Mouse (Mus musculus): Measurements from ENCODE around the gene Sdk2. TPM values are rescaled to one million over a fixed set of nuclear protein-coding genes. Genes with fewer than 3 reads are reported as not detected.
A peak's percentile ranks its signal among the peaks of the same experiment; 100 is the strongest.

Gene Sdk2
- polyA plus RNA-seq, 1 experiment from 2014 or later = 3.0 TPM

DNA sequence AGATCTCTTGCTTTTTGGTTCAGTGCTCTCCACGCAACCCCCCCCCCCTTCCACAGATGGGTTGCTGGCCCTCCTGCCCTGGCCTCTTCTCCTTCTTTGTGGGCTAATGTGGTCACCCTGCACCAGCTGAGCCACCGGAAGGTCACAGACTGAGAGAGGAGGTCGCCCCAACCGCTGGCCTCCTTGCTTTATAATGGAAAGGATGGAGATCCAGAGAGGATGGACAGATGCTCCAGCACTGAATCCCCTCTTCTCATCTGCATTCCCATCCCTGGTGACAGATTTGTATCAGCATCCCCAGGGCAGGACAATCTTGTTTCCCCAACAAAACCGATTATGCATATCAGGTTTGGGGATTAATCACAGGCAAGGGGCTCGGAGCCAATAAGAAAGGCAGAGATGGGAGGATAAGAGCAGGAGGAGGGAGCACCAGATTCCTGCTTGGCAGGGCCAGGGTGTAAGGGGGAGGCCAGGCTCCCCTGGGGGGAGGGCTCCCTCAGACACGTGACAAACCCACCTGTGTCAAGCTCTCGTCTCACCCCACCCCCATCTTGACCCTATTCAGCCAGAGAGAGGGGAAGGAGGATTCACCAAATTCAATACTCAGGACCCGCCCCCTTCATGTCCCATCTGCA lies 124.6 kb downstream of the Sdk2 start:
- no peak for ATAC-seq
- whole genome bisulfite sequencing = 33% methylated on average over 9 of the region's 9 CpGs
- H3K9ac ChIP-seq (ENCODE audit: low read depth, low read length) = no peak overlapping the region

GRCm38 (mm10) chr11:113933678-113934077 lies 133.2 kb downstream of the Sdk2 start:
- no peak overlapping the region for H3K9ac ChIP-seq (ENCODE audit: low read depth, low read length)
- no peaks in the 10 kb centered on the region for H3K9me3 ChIP-seq (replicated peaks; ENCODE audit: control insufficient read depth, low read length, poor library complexity, severe bottlenecking)
- H3K27ac ChIP-seq (ENCODE audit: low read length) = no peak overlapping the region
- WGBS = 49% methylated on average over 9 of the region's 9 CpGs
- no peak overlapping the region for H3K4me3 ChIP-seq (ENCODE audit: low read depth, low read length)
- no peak for ATAC-seq
- H3K4me2 ChIP-seq (ENCODE audit: low read length) = no peak overlapping the region
- H3K4me1 ChIP-seq (ENCODE audit: control insufficient read depth, insufficient read depth, low read length) = peaks cover 18% of the 10 kb centered on the region
- no peaks in the 10 kb centered on the region for H3K36me3 ChIP-seq (ENCODE audit: control insufficient read depth, insufficient read depth, low read length)
- H3K27me3 ChIP-seq (ENCODE audit: control insufficient read depth, insufficient read depth, low read depth, low read length) = no peaks in the 10 kb centered on the region

More for the DNA sequence above, 124.6 kb downstream of the Sdk2 start:
- Histone ChIP-seq H3K9me3 (replicated peaks; ENCODE audit: control insufficient read depth, low read length, poor library complexity, severe bottlenecking) (no peaks in the 10 kb centered on the region), H3K4me2 (ENCODE audit: low read length) (no peak overlapping the region), H3K4me3 (ENCODE audit: low read depth, low read length) (no peak overlapping the region), H3K27ac (ENCODE audit: low read length) (no peak overlapping the region), H3K27me3 (ENCODE audit: control insufficient read depth, insufficient read depth, low read depth, low read length) (no peaks in the 10 kb centered on the region), H3K36me3 (ENCODE audit: control insufficient read depth, insufficient read depth, low read length) (no peaks in the 10 kb centered on the region), H3K4me1 (ENCODE audit: control insufficient read depth, insufficient read depth, low read length) (peaks cover 2% of the 10 kb centered on the region; the same call in 1 of the 2 replicates)

DNA sequence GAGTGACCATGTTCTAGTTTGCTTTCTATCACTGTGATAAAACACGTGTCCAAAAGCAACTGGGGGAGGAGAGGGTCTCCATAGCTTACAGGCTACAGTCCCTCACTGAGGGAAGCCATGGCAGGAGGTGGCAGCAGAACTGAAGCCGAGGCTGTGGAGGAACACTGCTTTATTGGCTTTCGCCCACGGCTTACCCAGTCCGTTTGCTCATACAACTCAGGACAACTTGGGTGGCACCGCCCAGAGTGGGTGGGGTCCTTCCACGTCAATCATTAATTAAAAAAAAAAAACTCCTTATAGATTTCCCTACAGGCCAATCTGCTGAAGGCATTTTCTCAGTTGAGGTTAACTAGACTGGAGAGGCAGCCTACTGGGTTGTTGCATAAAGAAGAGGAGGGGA lies 133.9 kb downstream of the Sdk2 start:
- Histone ChIP-seq H3K9ac (ENCODE audit: low read depth, low read length) (no peak overlapping the region), H3K4me3 (ENCODE audit: low read depth, low read length) (no peak overlapping the region), H3K27ac (ENCODE audit: low read length) (no peak overlapping the region), H3K4me2 (ENCODE audit: low read length) (no peak overlapping the region), H3K27me3 (ENCODE audit: control insufficient read depth, insufficient read depth, low read depth, low read length) (no peaks in the 10 kb centered on the region), H3K9me3 (replicated peaks; ENCODE audit: control insufficient read depth, low read length, poor library complexity, severe bottlenecking) (no peaks in the 10 kb centered on the region), H3K36me3 (ENCODE audit: control insufficient read depth, insufficient read depth, low read length) (no peaks in the 10 kb centered on the region), H3K4me1 (ENCODE audit: control insufficient read depth, insufficient read depth, low read length) (peaks cover 21% of the 10 kb centered on the region)
- ATAC-seq = no peak
- WGBS = 68% methylated on average over 7 of the region's 7 CpGs

DNA sequence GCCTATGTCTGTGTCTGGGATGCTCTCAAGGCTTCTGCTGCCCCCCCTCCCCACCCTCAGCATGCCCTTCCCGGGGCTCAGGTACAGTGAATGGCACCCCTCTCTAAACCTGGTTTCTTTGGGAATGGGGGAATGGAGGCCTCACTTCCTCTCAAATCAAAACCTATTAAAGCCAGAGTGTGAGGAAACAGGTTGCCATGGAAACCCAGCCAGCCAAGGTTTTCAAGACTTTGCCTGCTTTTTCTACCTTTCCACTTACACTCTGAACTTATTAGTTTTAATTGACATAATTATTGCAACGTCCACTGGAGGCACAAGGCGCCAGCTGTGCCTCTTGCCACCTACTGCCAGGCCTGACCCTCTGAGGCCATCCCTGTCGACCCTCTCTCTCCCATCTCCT lies 135.1 kb downstream of the Sdk2 start:
- Histone ChIP-seq H3K4me1 (ENCODE audit: control insufficient read depth, insufficient read depth, low read length) (peaks cover 23% of the 10 kb centered on the region), H3K4me3 (ENCODE audit: low read depth, low read length) (no peak overlapping the region), H3K9ac (ENCODE audit: low read depth, low read length) (no peak overlapping the region; the same call in 1 of the 2 replicates), H3K36me3 (ENCODE audit: control insufficient read depth, insufficient read depth, low read length) (no peaks in the 10 kb centered on the region), H3K27me3 (ENCODE audit: control insufficient read depth, insufficient read depth, low read depth, low read length) (no peaks in the 10 kb centered on the region), H3K27ac (ENCODE audit: low read length) (peak overlapping the region; percentile 65), H3K9me3 (replicated peaks; ENCODE audit: control insufficient read depth, low read length, poor library complexity, severe bottlenecking) (no peaks in the 10 kb centered on the region), H3K4me2 (ENCODE audit: low read length) (no peak overlapping the region)
- no peak; the same call in 1 of the 2 replicates for ATAC-seq
- 32% methylated on average over 4 of the region's 4 CpGs for WGBS

GRCm38 (mm10) chr11:113930112-113930511 lies 136.7 kb downstream of the Sdk2 start:
- no peaks in the 10 kb centered on the region for H3K9me3 ChIP-seq (replicated peaks; ENCODE audit: control insufficient read depth, low read length, poor library complexity, severe bottlenecking)
- H3K27ac ChIP-seq (ENCODE audit: low read length) = no peak overlapping the region
- WGBS = 56% methylated on average over 11 of the region's 11 CpGs
- peaks cover 23% of the 10 kb centered on the region for H3K4me1 ChIP-seq (ENCODE audit: control insufficient read depth, insufficient read depth, low read length)
- H3K4me2 ChIP-seq (ENCODE audit: low read length) = no peak overlapping the region
- no peak overlapping the region for H3K9ac ChIP-seq (ENCODE audit: low read depth, low read length)
- H3K27me3 ChIP-seq (ENCODE audit: control insufficient read depth, insufficient read depth, low read depth, low read length) = no peaks in the 10 kb centered on the region
- no peak overlapping the region for H3K4me3 ChIP-seq (ENCODE audit: low read depth, low read length)
- H3K36me3 ChIP-seq (ENCODE audit: control insufficient read depth, insufficient read depth, low read length) = no peaks in the 10 kb centered on the region
- ATAC-seq = no peak

GRCm38 (mm10) chr11:113928831-113929230 lies 138.0 kb downstream of the Sdk2 start:
- no peak overlapping the region for H3K4me3 ChIP-seq (ENCODE audit: low read depth, low read length)
- H3K4me2 ChIP-seq (ENCODE audit: low read length) = no peak overlapping the region
- 45% methylated on average over 2 of the region's 2 CpGs for WGBS
- H3K4me1 ChIP-seq (ENCODE audit: control insufficient read depth, insufficient read depth, low read length) = peaks cover 23% of the 10 kb centered on the region
- H3K9me3 ChIP-seq (replicated peaks; ENCODE audit: control insufficient read depth, low read length, poor library complexity, severe bottlenecking) = no peaks in the 10 kb centered on the region
- ATAC-seq = no peak
- H3K27me3 ChIP-seq (ENCODE audit: control insufficient read depth, insufficient read depth, low read depth, low read length) = no peaks in the 10 kb centered on the region
- no peak overlapping the region for H3K27ac ChIP-seq (ENCODE audit: low read length)
- no peak overlapping the region for H3K9ac ChIP-seq (ENCODE audit: low read depth, low read length)
- H3K36me3 ChIP-seq (ENCODE audit: control insufficient read depth, insufficient read depth, low read length) = no peaks in the 10 kb centered on the region

- Histone ChIP-seq H3K27ac (ENCODE audit: low read length) (no peak overlapping the region), H3K4me3 (ENCODE audit: low read depth, low read length) (no peak overlapping the region), H3K9ac (ENCODE audit: low read depth, low read length) (no peak overlapping the region), H3K9me3 (replicated peaks; ENCODE audit: control insufficient read depth, low read length, poor library complexity, severe bottlenecking) (no peaks in the 10 kb centered on the region), H3K27me3 (ENCODE audit: control insufficient read depth, insufficient read depth, low read depth, low read length) (no peaks in the 10 kb centered on the region), H3K36me3 (ENCODE audit: control insufficient read depth, insufficient read depth, low read length) (no peaks in the 10 kb centered on the region), H3K4me2 (ENCODE audit: low read length) (no peak overlapping the region), H3K4me1 (ENCODE audit: control insufficient read depth, insufficient read depth, low read length) (peaks cover 21% of the 10 kb centered on the region)
- WGBS = 50% methylated on average over 9 of the region's 9 CpGs
- no peak for ATAC-seq
These were observed 138.6 kb downstream of the Sdk2 start for GRCm38 (mm10) chr11:113928291-113928690.

DNA sequence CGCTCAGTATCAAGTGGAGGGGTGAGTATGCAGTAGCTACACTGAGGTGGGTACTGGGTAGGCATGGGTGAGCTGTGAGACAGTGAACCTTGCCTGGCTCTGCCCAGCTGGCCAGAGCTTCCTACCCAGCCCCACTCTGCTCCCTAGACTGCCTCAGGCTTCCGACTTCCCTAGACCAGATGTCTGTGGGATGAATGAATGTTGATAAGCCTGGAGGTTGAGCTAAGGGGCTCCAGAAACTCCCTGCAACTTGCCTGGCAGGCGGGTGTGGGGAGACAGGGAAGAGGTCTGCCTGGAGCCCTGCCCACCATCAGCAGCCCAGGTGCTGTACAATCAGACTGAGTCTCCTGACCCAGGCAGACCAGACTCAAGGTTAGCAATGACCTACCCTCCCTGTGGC lies 139.0 kb downstream of the Sdk2 start:
- no peaks in the 10 kb centered on the region for H3K36me3 ChIP-seq (ENCODE audit: control insufficient read depth, insufficient read depth, low read length)
- H3K4me3 ChIP-seq (ENCODE audit: low read depth, low read length) = no peak overlapping the region
- H3K27ac ChIP-seq (ENCODE audit: low read length) = no peak overlapping the region
- ATAC-seq = no peak
- WGBS = 65% methylated on average over 3 of the region's 3 CpGs
- no peak overlapping the region for H3K4me2 ChIP-seq (ENCODE audit: low read length)
- H3K27me3 ChIP-seq (ENCODE audit: control insufficient read depth, insufficient read depth, low read depth, low read length) = no peaks in the 10 kb centered on the region
- H3K4me1 ChIP-seq (ENCODE audit: control insufficient read depth, insufficient read depth, low read length) = peaks cover 24% of the 10 kb centered on the region
- H3K9ac ChIP-seq (ENCODE audit: low read depth, low read length) = no peak overlapping the region
- H3K9me3 ChIP-seq (replicated peaks; ENCODE audit: control insufficient read depth, low read length, poor library complexity, severe bottlenecking) = no peaks in the 10 kb centered on the region

DNA sequence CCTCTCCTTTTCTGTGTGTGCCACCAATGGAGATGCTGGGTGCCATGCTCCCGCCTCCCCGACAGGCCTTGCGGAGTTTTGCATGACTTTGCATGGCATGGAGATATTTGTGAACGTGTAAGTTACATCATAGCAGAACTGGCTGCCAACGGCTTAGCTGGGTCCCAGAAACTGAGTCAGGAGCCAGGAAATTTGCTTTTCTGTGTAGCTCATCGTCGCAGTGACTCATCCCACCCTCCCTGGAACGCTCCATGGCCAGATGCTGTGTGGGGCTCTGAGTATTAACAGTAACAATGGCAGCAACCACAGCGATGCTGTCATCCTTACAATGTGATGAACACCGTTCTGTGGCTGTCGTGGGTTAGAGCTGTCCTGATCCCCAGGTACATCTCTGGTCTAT lies 139.6 kb downstream of the Sdk2 start:
- Histone ChIP-seq H3K4me3 (ENCODE audit: low read depth, low read length) (no peak overlapping the region), H3K4me2 (ENCODE audit: low read length) (no peak overlapping the region), H3K9ac (ENCODE audit: low read depth, low read length) (no peak overlapping the region), H3K27ac (ENCODE audit: low read length) (no peak overlapping the region), H3K9me3 (replicated peaks; ENCODE audit: control insufficient read depth, low read length, poor library complexity, severe bottlenecking) (no peaks in the 10 kb centered on the region), H3K4me1 (ENCODE audit: control insufficient read depth, insufficient read depth, low read length) (peaks cover 23% of the 10 kb centered on the region), H3K36me3 (ENCODE audit: control insufficient read depth, insufficient read depth, low read length) (no peaks in the 10 kb centered on the region), H3K27me3 (ENCODE audit: control insufficient read depth, insufficient read depth, low read depth, low read length) (no peaks in the 10 kb centered on the region)
- ATAC-seq = no peak
- 80% methylated on average over 11 of the region's 11 CpGs for WGBS

Measured in midbrain, embryonic 16.5 days (tissue).